Mouse (Mus musculus) hindbrain, embryonic 11.5 days (tissue): ENCODE data around the gene Sumf1. TPM values are rescaled to one million over a fixed set of nuclear protein-coding genes. Genes with fewer than 3 reads are reported as not detected.

Experiments
- ATAC-seq: fragments of 200-750 bp; cut with Nextera tagmentation; 2 replicates; pipeline ENCODE4 v1.8.0; 2017; ENCODE audit warnings: mild to moderate bottlenecking, moderate TSS enrichment, moderate library complexity; ENCODE audit not compliant: low FRiP score
- DNase-seq: peaks from one replicate; pipeline ENCODE4 v3.0.0-alpha.2; 2015; ENCODE audit warnings: low spot score
- H3K27ac ChIP-seq: fragments of 300-500 bp; sonication (generic); 2 replicates; pipeline ENCODE4 v1.5.1; 2014; ENCODE audit warnings: mild to moderate bottlenecking, low read depth, low read length
- H3K27me3 ChIP-seq: fragments of 300-500 bp; sonication (generic); 2 replicates; pipeline ENCODE4 v1.6.1; 2014; ENCODE audit warnings: mild to moderate bottlenecking, low read length, moderate library complexity, mixed read lengths; ENCODE audit not compliant: control insufficient read depth, insufficient read depth
- H3K36me3 ChIP-seq: fragments of 300-500 bp; sonication (generic); 2 replicates; pipeline ENCODE4 v1.6.1; 2014; ENCODE audit warnings: mild to moderate bottlenecking, low read length, moderate library complexity, mixed read lengths; ENCODE audit not compliant: control insufficient read depth, insufficient read depth
- H3K4me1 ChIP-seq: fragments of 300-500 bp; sonication (generic); replicated peaks from 2 replicates; pipeline ENCODE4 v1.6.1; 2014; ENCODE audit warnings: low read length, mixed read lengths; ENCODE audit not compliant: control insufficient read depth, insufficient read depth
- H3K4me2 ChIP-seq: fragments of 300-500 bp; sonication (generic); replicated peaks from 2 replicates; pipeline ENCODE4 v1.6.1; 2014; ENCODE audit warnings: mild to moderate bottlenecking, low read depth, low read length
- H3K4me3 ChIP-seq: fragments of 300-500 bp; sonication (generic); 2 replicates; pipeline ENCODE4 v1.5.1; 2014; ENCODE audit warnings: low read depth, low read length
- H3K9ac ChIP-seq: fragments of 300-500 bp; sonication (generic); 2 replicates; pipeline ENCODE4 v1.6.1; 2014; ENCODE audit warnings: low read depth, low read length
- H3K9me3 ChIP-seq: fragments of 300-500 bp; sonication (generic); 2 replicates; pipeline ENCODE4 v1.6.1; 2016; ENCODE audit warnings: low read length; ENCODE audit not compliant: control insufficient read depth
- WGBS: fragments of 180-500 bp; shearing (Covaris S2); extraction: QIAGEN DNeasy Blood & Tissue Kit; methylation state at CpG from one replicate; pipeline ENCODE4 v1.1.7; 2014; 5-methylcytosine and 5-hydroxymethylcytosine counted together
- polyA plus RNA-seq: library from polyadenylated mRNA; unstranded; fragments of >200 nt; fragmentation: Nextera tagmentation; extraction: Ambion mirVana; gene quantifications from 2 replicates; pipeline ENCODE4 v1.2.1, GENCODE M21; 2014

The Sumf1 gene
- polyA plus RNA-seq, 1 experiment from 2014 or later: 13.3 TPM

GRCm38 (mm10) chr6:108132268-108132935 is 53.0 kb downstream of the Sumf1 start:
- WGBS: 90% methylated on average over 5 of the region's 5 CpGs
- DNase-seq: no peak
- no peaks in the 10 kb centered on the region for H3K4me1 ChIP-seq
- H3K4me3 ChIP-seq: no peak overlapping the region
- H3K9ac ChIP-seq: no peak overlapping the region
- H3K4me2 ChIP-seq: no peak overlapping the region
- no peaks in the 10 kb centered on the region for H3K36me3 ChIP-seq
- no peak overlapping the region for H3K27ac ChIP-seq
- no peak for ATAC-seq
- H3K9me3 ChIP-seq: no peaks in the 10 kb centered on the region
- no peaks in the 10 kb centered on the region for H3K27me3 ChIP-seq

GRCm38 (mm10) chr6:108130718-108131117 is 54.7 kb downstream of the Sumf1 start:
- no peak for ATAC-seq
- H3K27me3 ChIP-seq: no peaks in the 10 kb centered on the region
- WGBS: 93% methylated on average over 5 of the region's 5 CpGs

GRCm38 (mm10) chr6:108126631-108127030 is 58.8 kb downstream of the Sumf1 start:
- H3K4me3 ChIP-seq: no peak overlapping the region
- H3K9ac ChIP-seq: no peak overlapping the region
- no peaks in the 10 kb centered on the region for H3K36me3 ChIP-seq
- no peaks in the 10 kb centered on the region for H3K4me1 ChIP-seq
- H3K4me2 ChIP-seq: no peak overlapping the region
- no peak for ATAC-seq
- DNase-seq: no peak
- H3K27ac ChIP-seq: no peak overlapping the region
- no peaks in the 10 kb centered on the region for H3K9me3 ChIP-seq
- no peaks in the 10 kb centered on the region for H3K27me3 ChIP-seq
- WGBS: 92% methylated on average over 3 of the region's 3 CpGs

More at GRCm38 (mm10) chr6:108130718-108131117, 54.7 kb downstream of the Sumf1 start:
- Histone ChIP-seq H3K9ac (no peak overlapping the region), H3K4me2 (no peak overlapping the region), H3K27ac (no peak overlapping the region), H3K4me1 (no peaks in the 10 kb centered on the region), H3K36me3 (no peaks in the 10 kb centered on the region), H3K4me3 (no peak overlapping the region), H3K9me3 (no peaks in the 10 kb centered on the region)
- DNase-seq: no peak

GRCm38 (mm10) chr6:108125474-108125873 is 59.9 kb downstream of the Sumf1 start:
- Histone ChIP-seq H3K27ac (no peak overlapping the region), H3K36me3 (no peaks in the 10 kb centered on the region), H3K9ac (no peak overlapping the region), H3K4me2 (no peak overlapping the region), H3K4me1 (no peaks in the 10 kb centered on the region), H3K4me3 (no peak overlapping the region), H3K9me3 (no peaks in the 10 kb centered on the region), H3K27me3 (no peaks in the 10 kb centered on the region)
- ATAC-seq: no peak
- WGBS: 74% methylated on average over 1 of the region's 1 CpGs
- DNase-seq: no peak

GRCm38 (mm10) chr6:108117881-108118280 is 67.5 kb downstream of the Sumf1 start:
- 92% methylated on average over 6 of the region's 6 CpGs for WGBS
- Histone ChIP-seq H3K4me3 (no peak overlapping the region), H3K36me3 (no peaks in the 10 kb centered on the region), H3K4me1 (no peaks in the 10 kb centered on the region), H3K9ac (no peak overlapping the region), H3K4me2 (no peak overlapping the region), H3K27ac (no peak overlapping the region), H3K27me3 (no peaks in the 10 kb centered on the region), H3K9me3 (no peaks in the 10 kb centered on the region)
- ATAC-seq (no peak), DNase-seq (no peak)

GRCm38 (mm10) chr6:108114971-108115370 is 70.4 kb downstream of the Sumf1 start:
- no peak overlapping the region for H3K27ac ChIP-seq
- H3K9ac ChIP-seq: no peak overlapping the region
- H3K4me3 ChIP-seq: no peak overlapping the region
- 90% methylated on average over 1 of the region's 1 CpGs for WGBS
- no peak for DNase-seq
- no peaks in the 10 kb centered on the region for H3K4me1 ChIP-seq
- no peak overlapping the region for H3K4me2 ChIP-seq
- ATAC-seq: no peak
- H3K9me3 ChIP-seq: no peaks in the 10 kb centered on the region
- H3K27me3 ChIP-seq: no peaks in the 10 kb centered on the region
- no peaks in the 10 kb centered on the region for H3K36me3 ChIP-seq

- H3K4me2 ChIP-seq: no peak overlapping the region
- H3K9me3 ChIP-seq: no peaks in the 10 kb centered on the region
- no peak overlapping the region for H3K9ac ChIP-seq
- no peak overlapping the region for H3K4me3 ChIP-seq
- DNase-seq (no peak), ATAC-seq (no peak)
- no peak overlapping the region for H3K27ac ChIP-seq
- H3K27me3 ChIP-seq: no peaks in the 10 kb centered on the region
- no peaks in the 10 kb centered on the region for H3K36me3 ChIP-seq
- H3K4me1 ChIP-seq: no peaks in the 10 kb centered on the region
These were observed 73.7 kb downstream of the Sumf1 start for GRCm38 (mm10) chr6:108111693-108112092.

GRCm38 (mm10) chr6:108110336-108110735 is 75.0 kb downstream of the Sumf1 start:
- H3K4me1 ChIP-seq: no peaks in the 10 kb centered on the region
- no peak overlapping the region for H3K4me2 ChIP-seq
- H3K27me3 ChIP-seq: no peaks in the 10 kb centered on the region
- H3K4me3 ChIP-seq: no peak overlapping the region
- no peak for ATAC-seq
- WGBS: 83% methylated on average over 4 of the region's 4 CpGs
- H3K9me3 ChIP-seq: no peaks in the 10 kb centered on the region
- no peak for DNase-seq
- no peak overlapping the region for H3K27ac ChIP-seq
- no peak overlapping the region for H3K9ac ChIP-seq
- H3K36me3 ChIP-seq: no peaks in the 10 kb centered on the region

- ATAC-seq (no peak), DNase-seq (no peak)
- Histone ChIP-seq H3K27me3 (no peaks in the 10 kb centered on the region), H3K27ac (no peak overlapping the region), H3K9ac (no peak overlapping the region), H3K36me3 (no peaks in the 10 kb centered on the region), H3K4me3 (no peak overlapping the region), H3K9me3 (no peaks in the 10 kb centered on the region), H3K4me1 (no peaks in the 10 kb centered on the region), H3K4me2 (no peak overlapping the region)
These were observed 78.0 kb downstream of the Sumf1 start for GRCm38 (mm10) chr6:108107376-108107775.
